Mouse (Mus musculus): ENCODE results near the gene Lrrc3.
"Not testable (repeated sequence)": the region's sequence is repeated elsewhere in the genome, so short reads cannot be mapped to it uniquely, and the experiment has no call there.

Lrrc3 gene

GRCm38 (mm10) chr10:77902211-77902893, at the start of gene Lrrc3:
TSS of gene Lrrc3 (minus strand) at chr10:77902536.
- peak; percentile 67 to 90 for DNase-seq (ENCODE audit: inconsistent age in 2 of 2, low spot score in 1 of 2)

- DNase-seq (ENCODE audit: inconsistent age in 2 of 2, low spot score in 1 of 2): not testable (repeated sequence)
Observed at GRCm38 (mm10) chr10:77950468-77950867, 48.1 kb upstream of the Lrrc3 start.

- DNase-seq (ENCODE audit: inconsistent age in 2 of 2, low spot score in 1 of 2): no peak
Observed at GRCm38 (mm10) chr10:77939685-77940084, 37.3 kb upstream of the Lrrc3 start.

- DNase-seq (ENCODE audit: inconsistent age in 2 of 2, low spot score in 1 of 2): no peak
Observed at GRCm38 (mm10) chr10:77927375-77927774, 25.0 kb upstream of the Lrrc3 start.

GRCm38 (mm10) chr10:77926140-77926539, 23.8 kb upstream of the Lrrc3 start:
- DNase-seq (ENCODE audit: inconsistent age in 2 of 2, low spot score in 1 of 2): peak; percentile 44 to 84

- DNase-seq (ENCODE audit: inconsistent age in 2 of 2, low spot score in 1 of 2): no peak
Observed at GRCm38 (mm10) chr10:77922681-77923080, 20.3 kb upstream of the Lrrc3 start.

- DNase-seq (ENCODE audit: inconsistent age in 2 of 2, low spot score in 1 of 2): no peak
Observed at GRCm38 (mm10) chr10:77921009-77921408, 18.7 kb upstream of the Lrrc3 start.

GRCm38 (mm10) chr10:77916636-77917335, 14.4 kb upstream of the Lrrc3 start:
- peak; percentile 58 to 89 for DNase-seq (ENCODE audit: inconsistent age in 2 of 2, low spot score in 1 of 2)

- DNase-seq (ENCODE audit: inconsistent age in 2 of 2, low spot score in 1 of 2): peak in 1 of 2 experiments; percentile 39
Observed at GRCm38 (mm10) chr10:77913292-77913691, 11.0 kb upstream of the Lrrc3 start.

- DNase-seq (ENCODE audit: inconsistent age in 2 of 2, low spot score in 1 of 2): peak; percentile 34 to 64
Observed at GRCm38 (mm10) chr10:77912605-77913004, 10.3 kb upstream of the Lrrc3 start.

- DNase-seq (ENCODE audit: inconsistent age in 2 of 2, low spot score in 1 of 2): peak; percentile 40
Observed at GRCm38 (mm10) chr10:77902894-77903715, 769 bp upstream of the Lrrc3 start.

GRCm38 (mm10) chr10:77901871-77902210, 495 bp downstream of the Lrrc3 start:
- no peak for DNase-seq (ENCODE audit: inconsistent age in 2 of 2, low spot score in 1 of 2)

GRCm38 (mm10) chr10:77900903-77901818, 1.2 kb downstream of the Lrrc3 start:
- peak in 1 of 2 experiments; percentile 33 for DNase-seq (ENCODE audit: inconsistent age in 2 of 2, low spot score in 1 of 2)

- no peak for DNase-seq (ENCODE audit: inconsistent age in 2 of 2, low spot score in 1 of 2)
Observed at GRCm38 (mm10) chr10:77900126-77900525, 2.2 kb downstream of the Lrrc3 start.

- peak; percentile 23 to 40 for DNase-seq (ENCODE audit: inconsistent age in 2 of 2, low spot score in 1 of 2)
Observed at GRCm38 (mm10) chr10:77895562-77895961, 6.8 kb downstream of the Lrrc3 start.

GRCm38 (mm10) chr10:77890987-77891565, 11.3 kb downstream of the Lrrc3 start:
- no peak for DNase-seq (ENCODE audit: inconsistent age in 2 of 2, low spot score in 1 of 2)

- no peak for DNase-seq (ENCODE audit: inconsistent age in 2 of 2, low spot score in 1 of 2)
Observed at GRCm38 (mm10) chr10:77886007-77886747, 16.2 kb downstream of the Lrrc3 start.

- no peak for DNase-seq (ENCODE audit: inconsistent age in 2 of 2, low spot score in 1 of 2)
Observed at GRCm38 (mm10) chr10:77882553-77882952, 19.8 kb downstream of the Lrrc3 start.

GRCm38 (mm10) chr10:77880305-77880704, 22.0 kb downstream of the Lrrc3 start:
- no peak for DNase-seq (ENCODE audit: inconsistent age in 2 of 2, low spot score in 1 of 2)

GRCm38 (mm10) chr10:77878985-77879384, 23.4 kb downstream of the Lrrc3 start:
- peak; percentile 32 to 77 for DNase-seq (ENCODE audit: inconsistent age in 2 of 2, low spot score in 1 of 2)

All from adrenal gland, adult (tissue).